Mouse (Mus musculus): ENCODE measurements at regions not wholly inside any gene's neighbourhood (a gene's known extent, or its start where the extent isn't known, plus 50 kb on each side); places are given as distances from the start of the nearest gene placed in this dataset.

- no peak for TF ChIP-seq POLR2A (IDR thresholded peaks at IDR 0.05; ENCODE audit: control insufficient read depth in 1 of 2, insufficient read depth in 1 of 2, low read depth in 1 of 2, low read length in 2 of 2, poor library complexity in 1 of 2)
- TF ChIP-seq ETS1 (IDR thresholded peaks at IDR 0.05; ENCODE audit: low read depth, low read length), result no peak
- no peak for TF ChIP-seq CTCF (IDR thresholded peaks at IDR 0.05 in 2 of 3, conservative IDR thresholded peaks at IDR 0.05 in 1 of 3; ENCODE audit: control insufficient read depth in 1 of 3, insufficient read depth in 1 of 3, low read depth in 2 of 3, low read length in 3 of 3, poor library complexity in 1 of 3, severe bottlenecking in 1 of 3)
- TF ChIP-seq ZC3H11A (IDR thresholded peaks at IDR 0.05; ENCODE audit: low read depth, low read length), result no peak
- no peak for TF ChIP-seq TAL1 (IDR thresholded peaks at IDR 0.05; ENCODE audit: low read length)
- TF ChIP-seq MXI1 (IDR thresholded peaks at IDR 0.05; ENCODE audit: low read depth, low read length), result no peak
- TF ChIP-seq NELFE (IDR thresholded peaks at IDR 0.05; ENCODE audit: low read depth, low read length), result no peak
- no peak for TF ChIP-seq KAT2A (conservative IDR thresholded peaks at IDR 0.05; ENCODE audit: low read depth, low read length)
Measured at GRCm38 (mm10) chr3:153783928-153784570, 59.1 kb upstream of the St6galnac3 start.

Data from MEL (cell line).